Mouse (Mus musculus) urinary bladder, postnatal 14 days (tissue): ENCODE measurements around the gene Ifitm3.
A peak's percentile ranks its signal among the peaks of the same experiment; 100 is the strongest.
"Not testable (repeated sequence)": the region's sequence is repeated elsewhere in the genome, so short reads cannot be mapped to it uniquely, and the experiment has no call there.

ENCODE experiments used
- DNase-seq: peaks from one replicate; pipeline ENCODE4 v3.0.0; 2021; ENCODE audit warnings: low spot score

The Ifitm3 gene

GRCm38 (mm10) chr7:141032458-141033167 is 22.0 kb upstream of the Ifitm3 start:
- no peak for DNase-seq

GRCm38 (mm10) chr7:141030390-141030789 is 19.8 kb upstream of the Ifitm3 start:
- no peak for DNase-seq

DNA sequence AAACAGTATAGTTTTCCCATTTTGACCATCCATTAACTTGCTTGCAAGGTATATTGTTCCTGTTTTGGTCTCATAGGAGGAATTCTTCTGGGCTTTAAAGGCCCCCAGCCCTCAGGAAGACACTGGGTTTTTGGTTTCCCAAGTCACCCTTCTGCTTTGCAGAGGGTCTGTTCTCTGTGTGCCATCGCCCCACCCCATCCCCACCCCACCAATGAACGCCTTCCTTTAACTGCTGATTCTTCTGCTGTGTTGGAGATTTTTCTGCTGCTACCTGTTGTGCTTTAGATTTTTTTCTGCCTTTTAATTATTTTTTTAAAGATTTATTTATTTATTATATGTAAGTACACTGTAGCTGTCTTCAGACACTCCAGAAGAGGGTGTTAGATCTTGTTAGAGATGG is 18.3 kb upstream of the Ifitm3 start, which contains the start of gene Gm17387:
TSS of gene Gm17387 (plus strand) at position 301 of the 400 bp plus-strand sequence.
- no peak for DNase-seq

DNA sequence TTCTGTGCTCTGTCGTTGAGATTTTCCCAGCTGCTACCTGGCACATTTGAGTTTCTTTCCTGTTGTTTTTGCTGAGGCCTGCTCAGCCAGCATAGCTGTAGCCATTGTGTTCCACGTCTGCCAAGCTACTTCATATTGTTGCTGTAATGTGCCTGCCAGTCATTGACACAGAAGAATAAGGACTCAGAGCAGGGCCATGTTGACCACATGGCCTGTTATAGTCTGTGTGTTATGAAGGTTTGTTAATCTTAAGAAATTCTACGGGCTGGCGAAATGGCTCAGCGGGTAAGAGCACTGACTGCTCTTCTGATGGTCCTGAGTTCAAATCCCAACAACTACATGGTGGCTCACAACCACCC is 16.1 kb upstream of the Ifitm3 start:
- DNase-seq, result no peak

GRCm38 (mm10) chr7:141026097-141026739 is 15.6 kb upstream of the Ifitm3 start:
- no peak for DNase-seq

GRCm38 (mm10) chr7:141024865-141025838 is 14.6 kb upstream of the Ifitm3 start:
- DNase-seq, result no peak

- no peak for DNase-seq
These were observed 11.2 kb upstream of the Ifitm3 start for GRCm38 (mm10) chr7:141021489-141022449.

DNA sequence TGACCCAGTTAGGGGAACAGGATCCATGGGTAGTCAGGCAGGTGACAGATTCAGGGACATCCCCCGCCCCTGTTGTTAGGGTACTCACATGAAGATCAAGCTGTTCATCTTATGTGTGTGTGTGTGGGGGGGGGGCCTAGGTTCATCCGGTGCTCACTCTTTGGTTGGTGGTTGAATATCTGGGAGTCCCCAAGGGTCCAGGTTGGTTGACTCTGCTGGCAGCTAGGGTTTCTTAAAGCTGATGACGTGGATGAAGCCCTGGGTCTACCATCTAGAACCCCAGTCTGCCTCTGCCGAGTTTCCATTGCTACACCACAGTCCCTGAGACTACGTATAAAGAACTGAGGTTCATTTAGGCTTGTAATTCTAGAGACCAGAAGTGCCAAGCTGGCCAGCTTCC is 8.5 kb upstream of the Ifitm3 start:
- no peak for DNase-seq

DNA sequence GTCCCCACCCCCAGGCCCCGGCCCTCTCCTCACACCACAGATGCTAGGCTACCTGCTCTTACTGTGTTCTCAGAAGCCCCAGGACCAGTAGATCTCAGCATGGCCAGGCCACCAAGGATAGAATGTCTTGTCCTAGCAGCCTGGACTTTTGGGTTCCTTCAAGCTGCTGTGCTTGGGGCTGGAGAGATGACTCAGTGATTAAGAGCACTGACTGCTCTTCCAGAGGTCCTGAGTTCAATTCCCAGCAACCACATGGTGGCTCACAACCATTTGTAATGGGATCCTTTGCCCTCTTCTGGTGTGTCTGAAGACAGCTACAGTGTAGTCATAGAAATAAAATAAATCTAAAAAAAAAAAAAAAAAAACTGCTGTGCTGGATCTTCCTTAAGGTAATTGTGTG is 7.3 kb upstream of the Ifitm3 start, which contains the start of gene Ifitm6:
TSS of gene Ifitm6 (minus strand) at position 101 of the 400 bp plus-strand sequence.
- not testable (repeated sequence) for DNase-seq

GRCm38 (mm10) chr7:141016707-141017697 is 6.4 kb upstream of the Ifitm3 start:
- no peak for DNase-seq

DNA sequence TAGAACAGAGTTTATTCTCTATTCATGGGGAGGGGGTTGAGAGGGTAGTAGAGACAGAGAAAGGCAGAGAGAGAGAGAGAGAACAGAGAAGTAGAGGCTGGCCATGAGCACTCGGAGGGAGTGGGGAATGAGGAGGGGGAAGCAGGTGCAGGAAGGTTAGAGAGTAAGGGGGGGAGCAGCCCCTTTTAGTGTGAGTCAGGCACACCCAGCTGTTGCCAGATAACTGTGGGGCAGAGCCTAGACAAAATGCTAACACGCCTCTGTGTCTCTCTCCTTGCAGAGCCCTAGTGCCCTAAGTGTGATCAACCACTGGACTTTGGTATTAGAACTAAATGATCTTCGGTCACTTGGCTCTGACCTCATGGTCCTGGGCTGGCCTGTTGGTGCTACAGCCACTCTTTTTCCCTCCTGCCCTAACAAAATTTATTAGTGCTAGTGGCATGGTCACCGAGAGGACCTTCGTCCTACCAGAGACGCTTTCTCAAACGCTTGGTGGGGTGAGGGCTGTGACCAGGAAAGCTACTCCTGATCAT is 734 bp upstream of the Ifitm3 start:
- DNase-seq, result no peak

DNA sequence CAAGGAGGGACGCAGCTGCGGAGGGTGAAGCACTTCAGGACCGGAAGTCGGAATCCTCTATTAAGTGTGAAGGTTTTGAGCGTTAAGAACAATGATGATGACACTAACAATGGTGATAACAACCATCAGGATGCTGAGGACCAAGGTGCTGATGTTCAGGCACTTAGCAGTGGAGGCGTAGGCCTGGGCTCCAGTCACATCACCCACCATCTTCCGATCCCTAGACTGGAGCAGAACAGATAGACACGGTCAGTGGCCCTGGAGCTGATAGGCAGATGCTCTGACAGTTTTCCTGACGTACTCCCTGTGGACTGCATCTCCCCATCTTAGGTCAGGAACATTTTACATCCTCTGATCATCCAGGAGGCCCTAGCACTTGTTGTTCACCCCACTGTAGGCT is 905 bp downstream of the Ifitm3 start:
- DNase-seq, result no peak

DNA sequence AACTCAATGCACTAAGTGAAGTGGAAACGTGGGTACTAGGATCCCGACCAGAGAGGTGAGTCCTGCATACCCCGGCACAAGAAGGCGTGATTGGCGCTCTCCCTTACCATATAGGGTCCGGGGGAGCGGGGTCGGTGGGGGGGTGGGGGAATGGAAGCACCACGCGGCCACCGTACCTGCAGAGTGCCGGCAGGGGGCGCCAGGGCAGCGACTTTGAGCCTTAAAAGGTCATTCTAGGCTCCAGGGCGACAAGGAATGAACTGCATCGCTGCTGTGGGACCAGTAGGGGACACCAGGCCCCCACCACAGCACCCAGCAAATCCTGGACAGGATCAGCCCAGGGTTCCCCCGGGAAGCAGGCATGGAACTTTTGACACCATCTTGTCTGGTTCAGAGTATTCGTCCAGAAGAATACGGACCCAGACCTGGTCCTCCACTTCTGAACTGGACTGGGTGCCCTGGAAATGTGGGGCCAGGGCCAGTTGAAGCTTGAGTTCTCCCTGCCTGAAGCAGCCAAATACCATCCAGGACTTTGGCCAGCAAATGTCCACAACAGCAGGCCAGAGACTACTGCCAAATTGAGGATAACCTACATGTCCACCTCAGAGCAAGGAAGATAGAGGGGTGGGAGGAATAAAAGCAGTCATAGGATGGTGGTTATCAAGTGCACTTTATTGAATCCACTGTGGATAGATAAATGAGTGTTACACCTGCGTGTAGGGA is 1.5 kb downstream of the Ifitm3 start:
- peak; percentile 87 for DNase-seq

- peak; percentile 53 for DNase-seq
These were observed 2.2 kb downstream of the Ifitm3 start for GRCm38 (mm10) chr7:141008312-141008761.

DNA sequence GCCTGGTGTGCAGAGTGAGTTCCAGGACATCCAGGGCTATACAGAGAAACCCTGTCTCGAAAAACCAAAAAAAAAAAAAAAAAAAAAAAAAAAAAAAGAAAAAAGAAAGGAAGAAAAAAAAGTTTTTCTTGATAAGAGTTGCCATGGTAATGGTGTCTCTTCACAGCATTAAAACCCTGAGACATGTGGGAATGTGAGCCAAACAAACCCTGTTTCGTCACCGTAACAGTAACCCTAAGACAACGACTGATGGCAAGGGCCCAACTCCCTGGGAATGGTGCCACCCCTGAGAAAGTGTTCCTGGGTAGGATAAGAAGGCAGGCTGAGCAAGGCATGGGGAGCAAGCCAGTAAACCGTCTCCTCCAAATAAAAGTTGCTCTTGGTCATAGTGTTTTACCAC is 3.7 kb downstream of the Ifitm3 start:
- DNase-seq, result peak; percentile 31

DNA sequence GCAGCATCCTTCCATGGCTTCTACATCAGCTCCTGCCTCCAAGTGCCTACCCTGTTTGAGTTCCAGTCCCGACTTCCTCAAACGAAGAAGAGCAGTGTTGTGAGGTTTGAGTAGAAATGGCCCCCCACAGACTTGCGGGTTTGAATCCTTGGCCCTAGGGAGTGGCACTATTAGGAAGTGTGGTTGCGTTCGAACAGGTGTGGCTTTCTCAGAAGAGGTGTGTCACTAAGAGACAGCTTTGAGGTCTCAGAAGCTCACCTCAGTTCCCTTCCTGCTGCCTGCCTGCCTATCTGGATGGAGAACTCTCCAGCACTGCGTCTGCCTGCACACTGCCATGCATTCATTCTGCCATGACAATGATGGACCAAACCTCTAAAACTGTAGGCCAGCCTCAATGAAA is 4.1 kb downstream of the Ifitm3 start:
- no peak for DNase-seq

DNA sequence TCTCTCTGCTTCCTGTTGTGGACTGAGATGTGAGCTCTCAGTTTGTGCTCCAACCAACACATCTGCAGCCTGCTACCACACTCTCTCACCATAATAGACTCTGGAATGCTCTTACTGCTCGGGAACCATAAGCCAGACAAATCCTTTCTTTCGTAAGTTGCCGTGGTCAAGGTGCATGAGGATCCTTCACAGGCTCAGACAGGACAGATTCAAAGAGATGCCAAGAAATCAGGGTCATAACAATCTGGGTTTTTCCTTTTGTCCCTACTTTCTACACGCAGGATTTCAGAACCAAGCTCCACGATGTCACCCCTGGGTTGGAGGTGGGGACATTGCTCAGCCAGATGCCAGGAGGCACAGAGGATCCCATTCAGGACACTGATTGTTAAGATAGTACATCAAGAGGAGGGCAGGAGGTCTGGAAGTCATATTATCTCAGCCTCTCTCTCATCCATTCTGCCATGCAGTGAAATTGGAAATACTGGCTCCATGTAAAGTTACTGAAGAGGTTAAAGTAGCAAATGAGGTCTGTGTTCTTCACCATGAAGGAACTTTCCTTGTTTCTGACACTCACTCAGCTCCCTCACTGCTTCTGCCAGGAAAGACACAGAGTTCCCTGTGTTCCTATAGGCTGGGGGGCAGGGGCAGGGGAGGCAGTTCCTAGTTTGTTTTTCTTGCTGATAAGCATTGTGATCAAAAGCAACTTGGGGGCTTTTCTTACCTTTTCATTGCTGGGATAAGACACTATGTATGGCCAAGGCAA is 7.1 kb downstream of the Ifitm3 start:
- no peak for DNase-seq
